In the genomic region with DNA sequence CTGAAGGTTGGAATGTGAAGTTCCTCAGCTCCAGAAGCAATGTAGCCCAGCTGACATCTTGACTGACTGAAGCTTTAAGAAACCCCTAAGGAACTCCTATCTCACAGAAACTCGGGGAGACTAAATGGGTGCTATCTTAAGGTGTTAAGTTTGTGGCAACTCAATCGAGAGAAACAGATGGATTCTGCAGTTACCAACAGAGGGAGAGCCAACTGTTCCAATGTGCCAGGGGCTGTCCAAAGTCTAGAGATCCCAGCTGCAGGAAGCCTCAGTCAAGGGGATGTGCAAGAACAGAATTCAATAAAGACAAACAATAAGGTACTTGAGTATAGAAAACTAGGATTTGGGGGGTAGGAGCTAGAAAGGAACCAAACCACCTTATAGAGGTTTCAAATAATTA, we compare ENCODE assay signal across 22 mouse cellular contexts. TPM values are rescaled to one million over a fixed set of nuclear protein-coding genes. Genes with fewer than 3 reads are reported as not detected.
DNase-seq lines count a peak whose midpoint lies in the region; TF ChIP-seq lines count a peak whose summit lies in the region.
"Had no signal": no experiment of that assay in that cellular context is flagged by ENCODE, and none has a peak within 500 bp of the region (broad histone marks: within the 10 kb centered on the region; RNA-seq: fewer than 3 reads in every experiment).

No protein-coding gene starts in this region.

- TF ChIP-seq CTCF in layer of hippocampus, adult 2 months (conservative IDR thresholded peaks at IDR 0.05), result no peak

- intact Hi-C loops in left cerebral cortex, postnatal 4 days (cut with DNase I), result no loop called here

- H3K4me3 ChIP-seq in layer of hippocampus, adult 2 months, result no peak overlapping the region
- H3K4me3 ChIP-seq: embryonic facial prominence, embryonic 13.5 days; embryonic facial prominence, embryonic 15.5 days; erythroblast, embryonic 14.5 days; forebrain, embryonic 10.5 days; forebrain, embryonic 12.5 days had no signal

- peak overlapping the region; percentile 72; the same call in 1 of the 2 replicates for H3K27ac ChIP-seq in layer of hippocampus, adult 2 months
- H3K27ac ChIP-seq: embryonic facial prominence, embryonic 13.5 days; embryonic facial prominence, embryonic 15.5 days; forebrain, embryonic 10.5 days; forebrain, embryonic 12.5 days had no signal

- DNase-seq in cerebellum, adult 9-10 months, result peak; percentile 18
- DNase-seq in cerebellum, postnatal 14 days, result no peak
- DNase-seq in layer of hippocampus, adult 2 months (ENCODE audit: low spot score in 2 of 2), result no peak
- no peak for DNase-seq in layer of hippocampus, adult 9-11 months
- peak; percentile 0 for DNase-seq in left cerebral cortex, postnatal 4 days
- DNase-seq in left cerebral cortex, adult 11 months (ENCODE audit: low spot score), result no peak
- peak; percentile 15 for DNase-seq in right cerebral cortex, adult 18-20 months
- DNase-seq in right cerebral cortex, postnatal 25 days, result no peak
- DNase-seq: adrenal gland, adult 8-10 months; adrenal gland, postnatal 14 days; adrenal gland, postnatal 36 days; B cell, adult 2 months; cerebellum, adult 11 months; cerebellum, adult 8-10 months; cerebellum, postnatal 36 days; embryo, embryonic 11 days had no signal

RNA-seq across cellular contexts. Expression of a gene that starts 8.3 kb away (rescaled TPM):
- 100 to 1,000 TPM; 150 to 171 TPM for total RNA-seq in layer of hippocampus, adult 2 months (2021)
- total RNA-seq in left cerebral cortex, postnatal 4 days (2021), result 10 to 100 TPM; 65.3 to 69.9 TPM
- total RNA-seq: CH12.LX had no signal

Comparison
In these comparisons a context has a peak if more than half of its experiments do, and no peak if none do; other contexts are left out.
1. DNase-seq: peak in cerebellum, adult 9-10 months (single experiment), left cerebral cortex, postnatal 4 days (single experiment) and right cerebral cortex, adult 18-20 months (single experiment); none in cerebellum, postnatal 14 days (0 of 2), layer of hippocampus, adult 2 months (0 of 2), layer of hippocampus, adult 9-11 months (single experiment), left cerebral cortex, adult 11 months (single experiment) and right cerebral cortex, postnatal 25 days (single experiment).